ENCODE assay signal across 8 mouse cellular contexts in the genomic region with DNA sequence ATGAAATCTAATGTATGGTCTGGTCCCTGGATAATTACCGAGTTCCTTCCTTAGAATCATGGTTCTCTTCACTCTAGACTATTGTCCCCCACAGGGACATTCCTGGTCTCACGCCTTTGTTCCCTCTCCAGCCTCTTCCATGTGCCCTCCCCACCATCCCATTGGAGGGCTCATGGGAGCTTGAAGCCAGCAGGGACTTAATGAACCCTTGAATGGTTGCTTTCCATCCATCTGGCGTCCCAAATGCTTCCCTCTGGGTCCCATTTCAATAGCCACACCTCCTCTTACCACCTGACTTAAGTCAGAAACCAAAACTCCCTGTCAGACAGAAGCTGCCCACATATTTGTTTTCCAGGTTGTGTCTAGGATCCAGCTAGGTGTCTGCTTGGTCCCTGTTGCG. TPM values are rescaled to one million over a fixed set of nuclear protein-coding genes. Genes with fewer than 3 reads are reported as not detected.
DNase-seq lines count a peak whose midpoint lies in the region; ATAC-seq and TF ChIP-seq lines count a peak whose summit lies in the region.

No protein-coding gene starts in this region.

- H3K4me1 ChIP-seq in heart, embryonic 10.5 days, result peaks cover 41% of the 10 kb centered on the region
- H3K4me1 ChIP-seq in lung, embryonic 16.5 days (replicated peaks; ENCODE audit: control insufficient read depth, insufficient read depth, low read length), result peaks cover 3% of the 10 kb centered on the region; the same call in 1 of the 2 replicates
- H3K4me1 ChIP-seq in hindbrain, embryonic 15.5 days (replicated peaks), result peaks cover 27% of the 10 kb centered on the region
- H3K4me1 ChIP-seq in midbrain, postnatal 0 days (ENCODE audit: insufficient read depth, low read length), result no peaks in the 10 kb centered on the region

- TF ChIP-seq CTCF in midbrain, postnatal 0 days (IDR thresholded peaks at IDR 0.05), result no peak

- no peaks in the 10 kb centered on the region for H3K9me3 ChIP-seq in heart, embryonic 10.5 days
- H3K9me3 ChIP-seq in lung, embryonic 16.5 days (ENCODE audit: control insufficient read depth, low read length), result no peaks in the 10 kb centered on the region
- H3K9me3 ChIP-seq in hindbrain, embryonic 15.5 days, result no peaks in the 10 kb centered on the region
- no peaks in the 10 kb centered on the region for H3K9me3 ChIP-seq in midbrain, postnatal 0 days (ENCODE audit: low read length)

- no peak overlapping the region for H3K9ac ChIP-seq in lung, embryonic 16.5 days (ENCODE audit: low read length)
- H3K9ac ChIP-seq in hindbrain, embryonic 15.5 days, result no peak overlapping the region
- H3K9ac ChIP-seq in midbrain, postnatal 0 days (replicated peaks; ENCODE audit: low read length, poor library complexity, severe bottlenecking), result no peak overlapping the region

- intact Hi-C loops in heart, postnatal 10 days (cut with DNase I), result loop anchor here (1.0 to 2.0 kb wide), 3 partner anchors 75 to 184 kb away; partner anchors contain the start of genes Serinc3 and Ttpal

- no peak overlapping the region for H3K4me3 ChIP-seq in heart, embryonic 10.5 days
- H3K4me3 ChIP-seq in lung, embryonic 16.5 days (ENCODE audit: low read length), result no peak overlapping the region
- H3K4me3 ChIP-seq in hindbrain, embryonic 15.5 days, result no peak overlapping the region
- no peak overlapping the region for H3K4me3 ChIP-seq in midbrain, postnatal 0 days (ENCODE audit: low read depth, low read length)

- peaks cover 32% of the 10 kb centered on the region for H3K36me3 ChIP-seq in heart, embryonic 10.5 days
- H3K36me3 ChIP-seq in lung, embryonic 16.5 days (ENCODE audit: control insufficient read depth, insufficient read depth, low read length), result no peaks in the 10 kb centered on the region
- H3K36me3 ChIP-seq in hindbrain, embryonic 15.5 days, result no peaks in the 10 kb centered on the region
- peaks cover 3% of the 10 kb centered on the region; the same call in 1 of the 2 replicates for H3K36me3 ChIP-seq in midbrain, postnatal 0 days (ENCODE audit: insufficient read depth, low read length)

- ATAC-seq in lung, embryonic 16.5 days (ENCODE audit: low read depth), result peak; percentile 26; the same call in 1 of the 2 replicates
- ATAC-seq in hindbrain, embryonic 15.5 days (ENCODE audit: low FRiP score, low read depth), result peak; percentile 36
- ATAC-seq in midbrain, postnatal 0 days (ENCODE audit: low FRiP score), result no peak

- H3K27ac ChIP-seq in heart, embryonic 10.5 days, result peak overlapping the region; percentile 76; the same call in 1 of the 2 replicates
- H3K27ac ChIP-seq in lung, embryonic 16.5 days (ENCODE audit: low read length), result no peak overlapping the region
- H3K27ac ChIP-seq in hindbrain, embryonic 15.5 days (replicated peaks), result no peak overlapping the region
- H3K27ac ChIP-seq in midbrain, postnatal 0 days (ENCODE audit: low read depth, low read length), result no peak overlapping the region

- no peak for DNase-seq in heart, embryonic 10.5 days (ENCODE audit: low spot score)
- no peak for DNase-seq in heart, postnatal 10 days
- no peak for DNase-seq in lung, postnatal 10 days
- peak; percentile 55 for DNase-seq in midbrain, postnatal 0 days (ENCODE audit: low spot score)
- DNase-seq in right cerebral cortex, postnatal 4 days, result no peak
- no peak for DNase-seq in spleen, postnatal 14 days (ENCODE audit: low spot score in 2 of 2)

- H3K4me2 ChIP-seq in lung, embryonic 16.5 days (ENCODE audit: low read depth, low read length), result no peak overlapping the region
- H3K4me2 ChIP-seq in hindbrain, embryonic 15.5 days, result no peak overlapping the region
- H3K4me2 ChIP-seq in midbrain, postnatal 0 days (ENCODE audit: low read depth, low read length, poor library complexity, severe bottlenecking), result no peak overlapping the region

- 43% methylated on average over 4 of the region's 4 CpGs for WGBS in heart, embryonic 10.5 days
- 46% methylated on average over 4 of the region's 4 CpGs for WGBS in lung, embryonic 16.5 days
- 40% methylated on average over 4 of the region's 4 CpGs for WGBS in hindbrain, embryonic 15.5 days
- WGBS in midbrain, postnatal 0 days, result 36% methylated on average over 4 of the region's 4 CpGs

- H3K27me3 ChIP-seq in heart, embryonic 10.5 days (ENCODE audit: insufficient read depth, poor library complexity, severe bottlenecking), result no peaks in the 10 kb centered on the region
- no peaks in the 10 kb centered on the region for H3K27me3 ChIP-seq in lung, embryonic 16.5 days (ENCODE audit: control insufficient read depth, insufficient read depth, low read depth, low read length)
- no peaks in the 10 kb centered on the region for H3K27me3 ChIP-seq in hindbrain, embryonic 15.5 days
- H3K27me3 ChIP-seq in midbrain, postnatal 0 days (ENCODE audit: insufficient read depth, low read length), result no peaks in the 10 kb centered on the region

RNA-seq across cellular contexts. Expression of gene Ada, which starts 30.4 kb away (rescaled TPM):
- 5.1 and 8.2 TPM in 2 replicates for polyA plus RNA-seq in heart, embryonic 10.5 days (2016; fragmentation: Nextera tagmentation; extraction: Ambion mirVana)
- total RNA-seq in heart, postnatal 10 days (2021), result 1 to 10 TPM; 1.6 to 1.7 TPM
- polyA plus RNA-seq in lung, embryonic 16.5 days (2015; fragmentation: Nextera tagmentation; extraction: Ambion mirVana), result 8.2 and 9.4 TPM in 2 replicates
- polyA plus RNA-seq in hindbrain, embryonic 15.5 days (2015; fragmentation: Nextera tagmentation; extraction: Ambion mirVana), result 4.2 and 4.4 TPM in 2 replicates
- 1.4 and 2.6 TPM in 2 replicates for total RNA-seq in midbrain, postnatal 0 days (2014; rRNA removed)
- polyA plus RNA-seq in midbrain, postnatal 0 days (2015; fragmentation: Nextera tagmentation; extraction: Ambion mirVana), result 3.7 and 3.8 TPM in 2 replicates
